Mouse (Mus musculus) right cerebral cortex, adult 18-20 months (tissue): ENCODE results near the gene Arpc5.
A peak's percentile ranks its signal among the peaks of the same experiment; 100 is the strongest.
"Not testable (repeated sequence)": the region's sequence is repeated elsewhere in the genome, so short reads cannot be mapped to it uniquely, and the experiment has no call there.

Source experiments
- DNase-seq: peaks from one replicate; pipeline ENCODE4 v3.0.0; 2022; ENCODE audit warnings: mixed read lengths

Gene Arpc5

DNA sequence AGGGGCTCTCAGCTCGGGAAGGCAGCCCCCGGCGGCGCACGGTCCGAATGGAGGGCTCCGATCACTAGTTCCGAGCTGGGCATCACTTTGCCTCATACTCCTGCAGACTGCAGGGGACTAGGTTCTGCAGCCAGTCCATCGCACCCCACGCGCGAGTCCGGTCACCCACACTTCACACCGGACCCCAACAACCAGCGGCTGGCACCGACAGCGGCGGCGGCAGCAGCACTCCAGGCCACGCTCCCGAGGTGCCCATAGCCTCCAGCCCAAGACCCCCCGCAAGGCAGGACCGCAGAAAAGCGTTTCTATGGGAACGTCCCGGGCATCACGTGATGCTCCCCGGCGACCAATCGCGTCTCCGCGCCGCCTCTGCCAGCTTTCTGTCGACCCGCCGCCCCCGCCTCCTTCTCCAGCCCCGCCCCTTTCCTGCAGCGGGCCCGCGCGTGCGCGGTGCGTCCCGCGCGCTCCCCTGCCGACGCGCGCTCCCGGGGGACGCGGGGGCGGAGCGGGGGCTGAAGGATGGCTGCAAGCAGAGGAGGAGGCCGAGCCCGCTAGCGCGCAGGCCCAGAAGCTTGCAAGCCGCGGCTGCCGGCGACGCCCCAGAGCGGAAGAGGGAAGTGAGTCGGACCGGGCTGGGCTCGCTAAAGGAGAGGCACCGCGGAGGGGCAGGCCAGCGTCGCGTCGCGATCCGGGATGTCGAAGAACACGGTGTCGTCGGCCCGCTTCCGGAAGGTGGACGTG is at the start of gene Arpc5, which contains the start of gene Rgl1:
Gene Arpc5 (plus strand): TSS at position 511 of the 741 bp plus-strand sequence.
Gene Rgl1 (minus strand): TSS at position 320 of the 741 bp plus-strand sequence.
- DNase-seq, result peak; percentile 97

DNA sequence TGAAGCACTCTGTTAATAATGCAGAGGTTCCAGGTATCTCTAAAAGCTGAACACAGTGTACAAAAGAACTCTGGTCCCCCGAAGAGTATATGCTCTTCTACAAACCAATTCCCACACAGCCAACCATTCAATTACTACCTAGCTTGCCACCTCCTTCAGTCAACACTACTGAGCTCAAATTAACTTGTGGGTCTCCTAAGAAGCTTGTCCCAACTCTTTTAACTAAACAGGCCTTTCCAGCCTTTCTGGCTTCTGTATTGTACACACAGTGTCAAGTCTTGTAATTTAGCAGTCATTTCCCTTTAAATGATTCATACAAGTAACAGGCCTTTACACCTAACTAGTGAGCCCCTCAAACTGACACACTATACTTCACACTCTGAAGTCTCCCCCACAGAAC is 49.0 kb upstream of the Arpc5 start:
- no peak for DNase-seq

DNA sequence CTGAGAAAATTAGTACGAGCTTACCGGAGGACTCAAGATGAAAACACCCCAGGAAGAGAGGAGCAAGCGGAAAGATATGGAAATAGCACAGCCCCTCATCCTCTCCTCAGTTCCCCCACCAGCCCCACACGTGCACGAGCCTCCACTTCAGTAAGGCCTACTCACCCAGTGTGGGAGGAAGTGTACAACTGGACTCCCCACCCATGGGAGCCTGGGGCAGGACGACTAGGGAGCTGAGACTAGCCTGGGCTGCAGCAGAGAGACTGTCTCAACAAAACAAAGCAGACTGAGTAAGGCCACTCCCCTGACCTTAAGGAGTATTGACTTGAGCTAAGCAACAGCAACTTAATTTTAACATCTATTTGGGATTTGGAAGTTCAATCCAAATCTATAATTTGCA is 48.1 kb upstream of the Arpc5 start:
- no peak for DNase-seq

DNA sequence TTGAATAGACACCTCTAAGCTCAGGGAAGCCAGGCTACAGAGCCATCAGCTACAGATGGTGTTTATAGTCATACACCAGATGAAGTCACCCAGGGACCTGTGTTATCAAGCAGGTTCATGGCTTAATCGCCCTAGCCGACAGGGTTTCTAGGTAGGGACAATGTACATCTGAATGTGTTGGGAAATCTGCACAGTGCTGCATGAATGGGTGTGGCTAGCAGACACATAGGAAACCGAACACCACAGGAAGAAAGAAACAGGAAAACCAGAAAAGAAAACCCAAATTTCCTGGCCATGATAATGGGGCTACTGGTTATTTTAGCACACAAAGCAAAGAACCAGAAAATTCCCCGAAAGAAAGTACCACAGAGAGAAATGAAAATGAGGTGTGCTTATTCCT is 45.4 kb upstream of the Arpc5 start:
- no peak for DNase-seq

DNA sequence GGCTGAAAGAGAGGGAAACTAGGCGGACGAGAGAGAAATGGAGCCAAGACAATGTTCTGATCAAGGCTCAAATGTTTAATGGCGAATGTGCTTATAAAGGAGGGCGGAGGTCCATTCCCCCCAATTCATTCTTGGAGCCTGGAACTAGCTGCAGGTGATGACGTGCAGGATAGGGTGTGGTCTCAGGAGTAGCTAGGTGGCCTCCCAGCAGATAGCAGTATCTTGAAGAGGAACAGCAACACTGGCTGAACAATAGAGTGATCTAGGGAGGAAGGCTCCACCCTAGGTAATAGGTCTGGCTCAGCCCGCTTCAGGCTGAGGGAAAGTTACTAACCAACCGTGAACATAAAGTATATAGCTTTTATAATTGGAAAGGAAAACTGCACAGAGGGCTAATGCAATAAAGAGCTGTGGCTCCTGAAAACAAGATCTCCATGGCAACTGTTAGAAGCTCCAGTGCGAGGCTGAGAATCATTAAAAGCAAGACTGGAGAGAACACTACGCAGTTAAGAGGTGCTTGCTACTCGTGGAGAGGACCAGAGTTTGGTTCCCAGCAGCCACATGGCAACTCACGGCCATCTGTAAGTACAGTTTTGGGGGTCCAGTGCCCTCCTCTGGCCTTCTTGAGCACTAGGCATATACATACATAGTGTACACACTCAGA is 44.7 kb upstream of the Arpc5 start:
- DNase-seq, result no peak

DNA sequence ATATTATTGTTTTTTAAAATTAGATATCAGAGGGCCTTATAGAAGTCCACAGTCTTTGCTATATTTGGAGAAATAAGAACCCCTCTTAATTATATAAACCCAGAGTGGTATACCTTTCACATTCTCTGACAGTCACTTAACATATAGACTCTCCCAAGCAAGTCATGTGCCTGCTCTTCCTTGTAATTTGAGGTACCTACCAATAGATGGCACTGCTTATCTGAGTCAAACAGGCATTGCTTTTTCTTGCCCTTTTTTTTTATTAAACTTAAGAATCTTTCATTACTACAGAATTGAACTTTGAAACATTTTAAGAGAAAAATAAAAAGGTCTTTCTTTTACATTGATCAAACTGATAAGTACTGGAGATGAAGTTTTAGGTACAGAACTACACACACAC is 42.1 kb upstream of the Arpc5 start:
- no peak for DNase-seq

DNA sequence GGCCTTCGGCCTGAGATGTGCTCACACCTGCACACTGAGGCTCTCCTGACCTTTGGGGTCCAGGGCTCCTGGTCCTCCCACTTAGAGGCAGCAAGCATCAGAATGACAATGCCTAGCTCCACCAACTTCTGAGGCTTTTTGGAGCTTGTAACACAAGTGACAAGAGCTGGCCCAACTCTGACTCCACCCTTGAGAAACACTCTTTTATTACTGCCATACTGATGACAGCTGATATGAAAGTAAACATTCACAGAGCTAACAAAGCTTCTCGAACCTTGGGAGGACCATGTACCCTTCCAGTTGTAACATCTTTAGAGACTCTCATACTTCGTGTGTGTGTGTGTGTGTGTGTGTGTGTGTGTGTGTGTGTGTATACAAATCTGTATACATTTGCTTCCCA is 40.2 kb upstream of the Arpc5 start:
- no peak for DNase-seq

DNA sequence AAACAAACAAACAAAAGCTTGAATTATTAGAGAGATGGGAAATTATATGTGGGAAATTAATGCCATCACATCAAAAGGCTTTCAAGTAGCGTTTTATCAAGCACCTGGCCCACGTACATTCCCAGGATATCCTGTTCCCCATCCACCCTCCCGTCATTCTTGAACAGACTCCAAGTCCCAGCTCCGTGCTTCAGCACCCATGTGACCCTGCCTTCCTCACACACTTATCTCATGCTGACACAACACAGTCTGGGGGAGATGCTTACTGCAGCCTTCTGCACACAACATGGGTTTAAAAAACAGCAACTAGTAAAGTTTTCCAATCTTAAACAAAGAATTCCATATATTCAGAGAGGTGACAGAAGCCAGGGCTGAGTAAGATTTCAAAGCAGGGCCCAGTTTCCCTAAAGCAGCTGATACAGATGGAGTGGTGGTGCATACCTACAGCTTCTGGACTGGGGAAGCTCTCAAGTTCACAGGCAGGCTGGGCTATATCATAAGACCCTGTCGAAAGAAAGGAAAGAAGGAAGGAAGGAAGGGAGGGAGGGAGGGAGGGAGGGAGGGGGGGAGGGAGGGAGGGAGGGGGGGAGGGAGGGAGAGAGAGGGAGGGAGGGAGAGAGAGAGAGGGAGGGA is 38.6 kb upstream of the Arpc5 start:
- no peak for DNase-seq

DNA sequence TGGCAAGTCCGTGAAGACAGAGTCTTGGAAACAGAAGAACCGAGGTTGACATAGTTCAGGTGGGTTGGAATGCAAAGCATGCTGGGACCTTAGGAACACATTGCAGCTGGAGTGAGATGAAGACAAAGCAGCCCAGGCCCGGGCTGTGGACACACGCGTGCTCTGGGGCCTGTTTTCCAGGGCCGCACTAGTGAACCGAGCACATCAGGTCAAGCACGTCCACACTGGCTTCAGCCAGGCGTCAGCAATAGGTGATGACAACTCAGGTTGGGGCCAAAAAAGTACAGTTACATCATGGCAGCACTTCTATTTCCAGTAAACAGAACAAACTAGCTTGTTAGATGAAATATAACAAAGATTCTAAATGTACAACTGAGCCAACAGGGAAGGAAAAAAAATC is 27.5 kb upstream of the Arpc5 start:
- no peak for DNase-seq

DNA sequence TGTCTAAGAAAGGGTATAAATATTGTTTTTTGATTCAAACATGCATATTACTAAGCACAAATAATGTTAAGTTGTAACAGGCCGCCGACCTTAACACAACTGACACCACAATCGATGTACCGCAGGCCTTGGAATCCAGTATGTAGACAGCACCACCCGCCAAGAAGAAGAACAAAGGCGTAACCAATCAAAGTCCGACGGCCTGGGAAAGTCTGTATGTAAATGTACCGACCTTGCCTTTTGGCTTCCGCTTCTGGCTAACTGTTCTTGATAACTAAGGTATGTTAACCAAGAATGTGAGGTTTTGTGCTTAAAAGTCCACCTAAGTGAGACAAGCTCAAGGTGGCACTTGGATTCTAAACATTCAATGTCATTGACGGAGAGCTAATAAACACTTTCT is 27.0 kb upstream of the Arpc5 start:
- no peak for DNase-seq

DNA sequence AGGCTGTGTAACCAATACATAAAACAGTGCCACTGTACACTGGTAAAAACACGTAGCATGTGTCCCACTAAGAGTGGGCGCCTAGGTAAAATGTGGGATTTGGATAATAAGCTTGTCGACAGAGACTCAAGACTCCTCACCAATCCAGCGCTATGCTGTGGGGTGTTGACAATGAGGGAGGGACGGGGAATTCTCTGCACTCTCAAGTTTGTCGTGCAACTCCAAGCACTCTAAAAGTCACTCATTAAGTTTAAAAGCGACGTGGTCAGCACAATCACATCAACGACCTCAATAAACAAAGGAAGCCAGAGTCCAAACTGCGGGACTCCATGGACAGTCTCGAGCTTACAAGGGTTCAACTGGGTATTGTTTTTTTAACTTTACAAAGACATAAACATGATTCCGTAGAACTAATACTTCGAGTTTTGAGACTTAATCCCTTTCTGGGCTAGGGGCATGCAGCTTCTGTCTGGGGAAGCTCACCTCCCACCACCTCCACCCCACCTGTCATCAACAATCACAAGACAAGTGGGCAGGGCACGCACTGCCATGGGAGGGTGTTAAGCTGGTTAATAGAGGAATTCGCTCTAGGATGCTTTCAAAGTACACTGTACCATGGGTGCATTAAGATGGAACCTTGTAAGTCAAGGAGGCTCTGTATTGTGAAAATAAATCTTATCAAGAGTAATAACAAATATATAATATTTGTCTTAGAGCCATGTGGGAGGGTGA is 23.1 kb upstream of the Arpc5 start:
- DNase-seq, result no peak

DNA sequence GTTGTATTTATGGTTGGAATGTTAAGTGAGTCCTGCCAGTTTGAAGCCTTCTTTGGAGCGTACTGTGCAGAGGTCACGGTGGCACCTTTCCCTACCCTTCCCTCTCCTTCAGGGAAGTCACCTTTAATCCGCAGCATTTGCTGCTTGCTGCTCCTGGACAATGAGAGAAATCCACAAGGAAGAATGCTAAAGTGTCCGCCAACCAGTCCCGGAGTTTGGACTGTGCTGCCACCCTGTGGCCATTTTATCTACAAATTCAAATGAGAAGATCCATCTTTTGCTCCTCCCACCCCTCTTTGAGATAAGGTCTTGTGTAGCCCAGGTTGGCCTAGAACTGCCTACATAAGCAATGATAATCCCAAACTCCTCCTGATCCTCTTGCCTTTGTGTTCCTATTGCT is 19.9 kb upstream of the Arpc5 start:
- peak; percentile 81 for DNase-seq

DNA sequence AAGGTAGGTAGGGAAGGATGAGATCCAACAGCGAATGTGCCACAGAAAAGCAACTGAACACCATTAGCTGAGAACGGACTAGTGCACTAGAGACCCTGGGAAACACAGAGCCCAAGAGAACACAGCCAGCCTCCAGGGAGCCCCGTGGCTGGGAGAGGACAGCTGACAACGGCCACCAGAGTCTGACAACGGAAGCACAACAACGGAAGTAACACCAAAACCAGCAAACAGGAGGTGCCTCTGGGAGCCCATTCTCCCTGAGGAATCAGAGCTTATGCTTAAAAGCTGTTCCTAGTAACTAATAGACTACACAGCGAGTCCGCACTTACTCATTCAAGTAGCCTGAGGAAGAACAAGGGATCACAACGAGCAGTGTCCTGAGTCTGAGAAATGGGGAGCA is 17.1 kb upstream of the Arpc5 start:
- no peak for DNase-seq

DNA sequence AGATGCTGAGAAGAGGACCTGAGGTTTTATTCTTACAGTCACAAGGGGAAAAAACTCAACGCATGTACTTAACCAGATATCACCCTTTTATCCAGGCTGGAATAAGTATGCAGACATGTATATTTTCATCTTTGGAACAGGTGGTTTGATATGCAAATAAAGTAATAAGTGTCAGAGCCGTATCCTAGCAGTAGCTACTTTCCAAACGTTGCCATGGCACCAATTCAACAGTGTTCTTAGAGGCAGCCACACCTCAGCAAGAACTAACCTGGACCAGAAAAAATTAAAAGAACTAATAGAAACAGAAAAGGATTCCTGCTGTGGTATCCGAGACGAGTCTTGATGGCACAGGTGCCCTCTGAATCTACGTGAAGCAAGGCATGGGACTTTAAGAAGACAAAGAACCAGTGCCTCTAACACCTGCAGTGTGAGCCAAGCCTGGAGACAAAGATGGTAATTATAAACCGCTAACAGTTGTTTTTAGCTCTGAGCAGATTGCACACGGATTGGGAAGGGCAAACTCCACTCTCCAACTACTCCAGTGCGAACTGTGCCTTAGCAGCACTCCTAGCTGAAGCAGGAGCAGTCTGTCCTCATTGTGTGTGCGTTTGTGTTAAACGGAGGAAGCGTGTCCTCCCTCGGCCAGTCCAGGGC is 15.9 kb upstream of the Arpc5 start, which contains the start of gene Apobec4:
Gene Apobec4 (plus strand): TSS at position 240 of the 654 bp plus-strand sequence.
- DNase-seq, result peak; percentile 49

DNA sequence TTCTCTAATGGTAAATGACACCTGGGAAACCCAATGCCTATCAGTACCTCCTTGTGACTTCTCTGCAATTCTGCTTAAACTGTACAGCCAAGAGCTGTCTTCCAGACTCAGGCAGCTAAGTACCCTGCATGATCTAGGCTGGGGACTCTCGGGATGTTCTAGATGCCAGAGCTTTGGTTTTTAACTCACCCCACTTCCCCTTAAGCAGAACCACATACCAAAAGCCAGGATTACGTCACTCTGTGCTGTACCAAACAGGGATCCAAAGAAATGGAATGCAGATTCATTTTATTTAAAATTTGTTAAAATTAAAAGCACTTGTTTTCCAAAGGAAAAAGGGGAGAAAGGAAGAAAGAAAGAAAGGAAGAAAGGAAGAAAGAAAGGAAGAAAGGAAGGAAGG is 4.6 kb upstream of the Arpc5 start:
- DNase-seq, result no peak

DNA sequence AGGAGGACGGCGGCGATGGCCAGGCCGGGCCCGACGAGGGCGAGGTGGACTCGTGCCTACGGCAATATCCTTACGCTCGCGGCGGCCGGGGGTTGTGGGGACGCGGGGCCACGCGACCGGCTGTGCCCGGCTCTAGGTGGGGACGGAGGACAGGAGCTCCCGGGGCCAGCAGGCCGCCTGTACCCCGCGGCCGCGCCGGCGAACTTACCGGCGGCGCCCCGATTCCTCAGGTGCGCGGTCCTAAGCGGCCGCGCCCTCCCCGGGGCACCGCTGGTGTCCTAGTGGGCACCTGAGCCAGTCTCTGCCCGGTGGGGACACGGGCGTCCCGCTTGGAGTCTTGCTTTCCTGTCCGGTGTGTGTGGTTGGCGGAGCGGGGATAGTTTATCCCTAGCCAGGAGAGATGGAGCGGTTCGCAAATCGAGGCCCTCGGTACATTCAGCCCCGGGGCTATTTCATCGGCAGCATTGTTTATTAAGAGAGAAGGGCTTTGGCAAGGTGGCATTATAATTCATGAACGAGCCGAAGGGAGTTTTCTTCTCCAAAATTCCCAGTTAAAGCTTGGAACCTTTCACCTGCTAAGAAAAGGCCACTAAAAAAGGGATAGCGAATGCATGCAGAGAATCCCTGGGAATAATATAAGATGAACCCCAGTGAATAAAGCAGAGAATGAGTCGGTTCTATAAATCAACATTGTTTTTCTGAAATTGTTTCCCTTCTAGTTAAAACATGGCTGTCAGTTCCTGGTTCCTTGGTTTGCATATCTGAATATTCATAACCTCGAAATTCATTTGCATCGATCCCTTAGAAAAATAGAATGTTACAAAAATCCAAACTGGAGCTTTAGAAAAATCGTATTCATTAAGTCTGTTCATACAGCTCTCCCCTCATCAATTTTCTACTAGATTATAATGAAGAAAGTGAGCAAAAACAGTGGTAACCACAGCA is 734 bp downstream of the Arpc5 start:
- no peak for DNase-seq

DNA sequence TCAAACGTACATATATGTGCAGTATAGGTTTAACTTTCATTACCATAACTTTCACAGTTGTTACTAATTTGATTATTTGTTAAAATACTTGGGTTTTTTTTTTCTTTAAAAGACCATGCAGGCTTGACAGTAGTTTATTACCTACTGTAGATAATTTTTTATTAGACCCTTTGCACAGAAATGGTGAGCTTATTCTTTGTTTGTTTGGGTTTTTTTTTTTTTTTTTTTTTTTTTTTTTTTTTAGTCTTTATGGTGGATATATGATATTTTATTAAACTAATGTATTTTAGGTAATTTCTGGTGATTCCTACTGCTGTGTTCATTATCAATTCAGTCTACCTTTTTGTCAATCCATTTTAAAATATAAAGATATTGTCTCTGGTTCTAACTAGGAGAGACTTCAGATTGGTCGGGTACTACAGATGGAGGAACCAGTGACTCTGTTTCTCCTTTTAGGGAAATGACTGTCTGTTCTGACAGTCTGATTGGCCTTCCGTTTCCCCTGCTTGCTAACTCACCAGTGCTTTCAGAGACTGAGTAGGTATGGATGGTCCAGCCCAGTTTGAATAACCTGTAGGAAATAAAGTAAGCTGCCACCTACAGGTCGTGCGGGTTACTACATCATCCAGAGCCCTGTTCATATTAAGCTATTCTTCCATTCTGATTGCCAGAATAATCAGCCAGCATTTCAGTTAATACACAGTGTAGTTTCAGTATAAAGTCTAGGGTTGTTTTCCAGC is 1.6 kb downstream of the Arpc5 start:
- peak; percentile 86 for DNase-seq

DNA sequence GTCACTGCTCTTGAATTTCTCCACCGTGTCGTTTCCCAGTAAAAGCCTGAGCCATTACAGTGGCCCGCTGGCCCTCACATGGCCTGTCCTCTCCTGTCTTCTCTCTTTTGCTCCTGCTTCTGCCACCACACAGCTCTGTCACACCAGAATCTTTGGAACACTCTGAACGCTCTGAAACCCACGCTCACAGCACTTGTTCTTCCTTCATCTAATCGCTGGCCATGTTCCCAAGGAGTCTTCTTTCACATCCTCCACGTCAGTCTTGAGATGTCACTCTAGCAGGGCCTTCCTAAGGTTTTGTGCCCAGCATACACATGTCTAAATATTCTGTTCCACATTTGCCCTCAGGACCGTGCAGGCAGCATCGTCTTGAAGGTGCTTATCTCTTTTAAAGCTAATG is 4.7 kb downstream of the Arpc5 start:
- DNase-seq, result peak; percentile 51

DNA sequence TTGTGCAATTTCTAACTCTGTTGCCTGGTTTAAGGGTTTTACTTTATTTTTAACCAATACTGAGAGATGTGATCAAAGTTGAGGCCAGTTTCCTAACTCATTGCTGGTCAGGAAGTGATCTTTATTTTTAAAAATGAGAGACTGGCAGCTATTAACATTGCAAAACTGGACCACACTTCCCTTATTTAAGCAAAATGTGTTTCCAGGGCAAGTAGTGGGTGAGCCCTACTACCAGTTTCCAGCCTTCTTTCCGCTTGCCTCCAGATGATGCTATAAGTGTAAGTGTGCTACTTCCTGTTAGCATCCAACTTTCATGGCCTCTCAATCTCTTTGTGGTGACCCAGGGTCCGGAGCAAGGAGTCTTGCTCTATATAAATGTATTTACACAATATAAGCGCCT is 8.3 kb downstream of the Arpc5 start:
- not testable (repeated sequence) for DNase-seq

DNA sequence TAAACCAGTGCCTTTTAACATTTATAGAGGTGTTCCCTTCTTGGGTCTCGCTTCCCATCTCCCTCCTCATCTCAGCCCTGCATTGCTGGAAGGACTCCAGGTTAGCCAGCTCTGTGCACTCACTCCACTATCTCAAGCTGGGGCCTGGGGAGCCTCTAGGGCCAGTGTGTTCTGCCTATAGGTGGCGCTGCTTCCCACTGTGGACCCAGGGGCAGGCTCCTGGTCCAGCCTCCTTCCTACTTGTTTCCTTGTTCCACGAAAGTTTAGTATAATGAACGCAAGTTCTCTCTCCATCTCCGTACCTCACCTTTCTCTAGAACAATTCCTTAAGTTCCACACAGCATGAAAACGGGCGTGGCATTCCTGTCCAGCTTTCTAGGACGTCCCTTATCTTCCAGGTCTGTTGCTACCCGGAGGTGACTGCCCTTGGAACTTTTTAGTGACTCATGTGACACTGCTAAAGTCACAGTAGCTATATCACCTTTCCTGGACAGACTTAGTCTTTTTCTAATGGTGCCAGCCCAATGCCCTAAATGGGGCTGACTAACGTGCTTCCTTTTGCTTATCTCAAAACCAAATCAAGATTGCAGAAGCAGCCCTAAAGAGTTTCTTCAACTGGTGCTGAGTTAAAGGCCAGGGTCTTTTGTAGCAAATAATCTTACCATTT is 12.9 kb downstream of the Arpc5 start:
- DNase-seq, result peak; percentile 77
